ENCODE assay signal across 10 mouse cellular contexts in the genomic region with DNA sequence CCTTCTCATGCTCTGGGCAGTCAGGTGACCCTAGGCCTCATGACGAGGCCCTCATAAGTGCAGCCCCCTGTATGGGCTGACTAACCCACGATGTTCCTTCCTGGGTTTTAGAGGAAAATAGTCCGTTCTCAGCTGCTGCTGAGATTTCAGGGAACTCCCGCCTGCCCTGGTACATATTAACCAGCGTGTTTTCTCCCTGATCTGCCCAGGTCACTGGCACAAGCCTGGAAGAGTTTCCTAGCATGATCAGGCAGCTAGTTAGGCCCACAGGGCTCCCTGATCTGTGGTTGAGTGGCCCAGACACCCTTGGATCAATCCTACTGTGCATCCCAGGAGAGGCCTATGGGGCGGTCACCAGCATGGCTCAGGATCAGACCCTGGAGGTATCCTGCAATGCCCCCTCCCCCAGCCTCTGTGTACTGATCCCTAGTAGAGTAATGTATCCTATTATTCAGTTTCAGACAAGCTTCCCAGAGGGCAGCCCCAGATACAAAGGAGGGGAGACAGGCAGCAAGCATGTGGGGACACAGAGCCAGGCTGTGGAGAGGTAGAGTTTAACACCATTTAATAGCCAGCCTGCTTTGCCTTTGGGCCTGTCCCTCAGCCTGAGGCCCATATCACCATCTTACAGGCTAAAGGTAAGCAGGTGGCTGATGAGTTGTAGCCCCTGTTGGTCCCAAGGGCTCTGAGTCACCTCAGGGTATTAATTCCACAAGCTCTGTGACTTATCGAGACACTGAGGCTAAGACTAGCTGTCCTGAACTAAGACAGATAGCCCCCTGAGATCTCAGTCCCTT. TPM values are rescaled to one million over a fixed set of nuclear protein-coding genes. Genes with fewer than 3 reads are reported as not detected.
DNase-seq lines count a peak whose midpoint lies in the region; TF ChIP-seq lines count a peak whose summit lies in the region.
"Had no signal": no experiment of that assay in that cellular context is flagged by ENCODE, and none has a peak within 500 bp of the region (broad histone marks: within the 10 kb centered on the region; RNA-seq: fewer than 3 reads in every experiment).

No protein-coding gene starts in this region.

- H3K4me3 ChIP-seq in gastrocnemius, adult 2 months, result peak overlapping the region; percentile 96
- no peak overlapping the region for H3K4me3 ChIP-seq in spleen, adult 2 months (ENCODE audit: extremely low read depth, insufficient read depth, insufficient read length)
- no peak overlapping the region for H3K4me3 ChIP-seq in limb, embryonic 10.5 days
- H3K4me3 ChIP-seq: embryonic facial prominence, embryonic 12.5 days had no signal

- peaks cover 13% of the 10 kb centered on the region; the same call in 1 of the 2 replicates for H3K4me1 ChIP-seq in spleen, adult 2 months (ENCODE audit: control insufficient read depth, insufficient read depth, insufficient read length)
- peaks cover 57% of the 10 kb centered on the region for H3K4me1 ChIP-seq in limb, embryonic 10.5 days

- no peak for TF ChIP-seq CTCF in gastrocnemius, adult 2 months (IDR thresholded peaks at IDR 0.05)
- TF ChIP-seq CTCF in spleen, adult 2 months (IDR thresholded peaks at IDR 0.05; ENCODE audit: extremely low read depth, insufficient read depth, insufficient read length, insufficient replicate concordance), result no peak

- TF ChIP-seq POLR2A in spleen, adult 2 months (IDR thresholded peaks at IDR 0.05; ENCODE audit: low read depth, low read length), result no peak

- intact Hi-C loops in gastrocnemius, adult 2 months (cut with DNase I), result no loop called here

- peak overlapping the region; percentile 93 for H3K27ac ChIP-seq in gastrocnemius, adult 2 months
- H3K27ac ChIP-seq in spleen, adult 2 months (ENCODE audit: insufficient read depth, low read length), result 0 out of 2 replicates have a peak overlapping the region, but pooled peaks have one; percentile 2
- H3K27ac ChIP-seq in limb, embryonic 10.5 days, result peak overlapping the region; percentile 26; the same call in 1 of the 2 replicates
- H3K27ac ChIP-seq: embryonic facial prominence, embryonic 12.5 days had no signal

- peaks cover 1% of the 10 kb centered on the region for H3K36me3 ChIP-seq in spleen, adult 2 months (ENCODE audit: control insufficient read depth, insufficient read depth, low read length)
- no peaks in the 10 kb centered on the region for H3K36me3 ChIP-seq in limb, embryonic 10.5 days

- no peaks in the 10 kb centered on the region for H3K27me3 ChIP-seq in spleen, adult 2 months (ENCODE audit: control insufficient read depth, insufficient read depth, low read length)
- H3K27me3 ChIP-seq in limb, embryonic 10.5 days (ENCODE audit: low read depth, poor library complexity, severe bottlenecking), result 0 out of 2 replicates have a peak, but pooled peaks cover 8% of the 10 kb centered on the region
- H3K27me3 ChIP-seq: embryonic facial prominence, embryonic 12.5 days had no signal

- H3K9me3 ChIP-seq in limb, embryonic 10.5 days (replicated peaks), result no peaks in the 10 kb centered on the region
- H3K9me3 ChIP-seq: embryonic facial prominence, embryonic 12.5 days had no signal

- WGBS in spleen, adult 2 months, result 75% methylated on average over 7 of the region's 7 CpGs
- WGBS in limb, embryonic 10.5 days, result 87% methylated on average over 7 of the region's 7 CpGs

- DNase-seq in gastrocnemius, adult 2 months, result no peak
- no peak for DNase-seq in gastrocnemius, adult 8-10 months (ENCODE audit: low spot score in 2 of 2)
- no peak for DNase-seq in spleen, adult 2 months (ENCODE audit: low read depth in 1 of 2, low spot score in 2 of 2)
- no peak for DNase-seq in spleen, adult 18-20 months
- DNase-seq in limb, embryonic 10.5 days (ENCODE audit: low spot score), result peak; percentile 28
- DNase-seq in ovary, postnatal 14 days (ENCODE audit: low spot score), result no peak
- DNase-seq in B cell, adult 2 months, result no peak
- DNase-seq in gastrocnemius, adult 18-20 months (ENCODE audit: low spot score), result no peak
- DNase-seq: gastrocnemius, postnatal 25 days had no signal

RNA-seq across cellular contexts. Expression of a gene that starts 3.8 kb away (rescaled TPM):
- total RNA-seq in gastrocnemius, adult 2 months (2021), result 10 to 100 TPM; 17.2 to 18.7 TPM
- 10 to 100 TPM; 15.4 to 22.5 (median 19.0) TPM for total RNA-seq in gastrocnemius, adult 8-10 months (2022)
- polyA plus RNA-seq in spleen, adult 2 months (2012; rRNA removed), result 234 and 343 TPM in 2 replicates
- polyA plus RNA-seq in limb, embryonic 10.5 days (2016; fragmentation: Nextera tagmentation; extraction: Ambion mirVana), result 22.2 and 23.3 TPM in 2 replicates
- total RNA-seq in gastrocnemius, adult 18-20 months (2021), result 10 to 100 TPM; 17.3 to 23.8 TPM

RNA-seq across cellular contexts. Expression of a gene that starts 24.8 kb away (rescaled TPM):
- 100 to 1,000 TPM; 113 to 123 TPM for total RNA-seq in gastrocnemius, adult 2 months (2021)
- total RNA-seq in gastrocnemius, adult 8-10 months (2022), result 100 to 1,000 TPM; 121 to 134 (median 131) TPM
- polyA plus RNA-seq in spleen, adult 2 months (2012; rRNA removed), result 79.4 and 106 TPM in 2 replicates
- polyA plus RNA-seq in limb, embryonic 10.5 days (2016; fragmentation: Nextera tagmentation; extraction: Ambion mirVana), result 23.6 and 29.2 TPM in 2 replicates
- total RNA-seq in gastrocnemius, adult 18-20 months (2021), result 100 to 1,000 TPM; 124 to 139 TPM

RNA-seq across cellular contexts. Expression of a gene that starts 43.3 kb away (rescaled TPM):
- total RNA-seq in gastrocnemius, adult 2 months (2021), result 10 to 100 TPM; 58.9 to 99.2 TPM
- total RNA-seq in gastrocnemius, adult 8-10 months (2022), result 10 to 100 TPM; 81.6 to 86.2 (median 81.9) TPM
- polyA plus RNA-seq in spleen, adult 2 months (2012; rRNA removed), result 0.62 and 0.87 TPM in 2 replicates
- polyA plus RNA-seq in limb, embryonic 10.5 days (2016; fragmentation: Nextera tagmentation; extraction: Ambion mirVana), result 1.1 and 1.3 TPM in 2 replicates
- total RNA-seq in gastrocnemius, adult 18-20 months (2021), result 10 to 100 TPM; 63.4 to 85.0 TPM

RNA-seq across cellular contexts. Expression of a gene that starts 57.4 kb away (rescaled TPM):
- total RNA-seq in gastrocnemius, adult 2 months (2021), result under 1 TPM in 1 of 2 experiments, not detected in 1; 0.97 TPM
- under 1 TPM in 1 of 4 experiments, not detected in 3; 0.94 TPM for total RNA-seq in gastrocnemius, adult 8-10 months (2022)
- polyA plus RNA-seq in spleen, adult 2 months (2012; rRNA removed), result 49.7 and 58.1 TPM in 2 replicates
- 0.45 and 0.51 TPM in 2 replicates for polyA plus RNA-seq in limb, embryonic 10.5 days (2016; fragmentation: Nextera tagmentation; extraction: Ambion mirVana)
- under 1 TPM in 1 of 2 experiments, not detected in 1; 0.24 TPM for total RNA-seq in gastrocnemius, adult 18-20 months (2021)

Comparison
In these comparisons a context has a peak if more than half of its experiments do, and no peak if none do; other contexts are left out.
1. H3K27ac ChIP-seq: peak in every context shown above with its lines; median percentile 93 in gastrocnemius, adult 2 months; 26 in limb, embryonic 10.5 days; 2 in spleen, adult 2 months.